ENCODE assay signal across 15 mouse cellular contexts in genomic region chr7:109631330-109631729, GRCm38 (mm10).
"Had no signal": no experiment of that assay in that cellular context is flagged by ENCODE, and none has a peak within 500 bp of the region (broad histone marks: within the 10 kb centered on the region; RNA-seq: fewer than 3 reads in every experiment).

No protein-coding gene starts in this region.

- H3K4me2 ChIP-seq: kidney, embryonic 15.5 days; limb, embryonic 12.5 days; liver, embryonic 11.5 days; lung, embryonic 15.5 days; midbrain, embryonic 11.5 days had no signal

- H3K36me3 ChIP-seq: kidney, embryonic 15.5 days; limb, embryonic 12.5 days; lung, embryonic 15.5 days had no signal

- H3K27ac ChIP-seq: kidney, embryonic 15.5 days; limb, embryonic 12.5 days; lung, embryonic 15.5 days; macrophage had no signal

- ATAC-seq: liver, postnatal 0 days; midbrain, embryonic 16.5 days had no signal

- DNase-seq: kidney, adult 18-20 months; kidney, postnatal 25 days; liver, postnatal 0 days; lung, postnatal 14 days; right cerebral cortex, postnatal 14 days; thymus, adult 18-20 months; thymus, postnatal 14 days had no signal

- H3K4me3 ChIP-seq: kidney, embryonic 15.5 days; limb, embryonic 12.5 days; lung, embryonic 15.5 days; megakaryocyte, embryonic 14.5 days had no signal

- H3K9me3 ChIP-seq: kidney, embryonic 15.5 days; limb, embryonic 12.5 days; lung, embryonic 15.5 days; megakaryocyte, embryonic 14.5 days had no signal

- H3K27me3 ChIP-seq: kidney, embryonic 15.5 days; limb, embryonic 12.5 days; lung, embryonic 15.5 days; megakaryocyte, embryonic 14.5 days had no signal

- H3K9ac ChIP-seq: kidney, embryonic 15.5 days; limb, embryonic 12.5 days; liver, postnatal 0 days; lung, embryonic 15.5 days had no signal
